Mouse (Mus musculus) adipocyte (in vitro differentiated cells): ENCODE measurements around the gene Sp2.

Experiments
- DNase-seq: peaks from one replicate; pipeline ENCODE4 v3.0.0-alpha.2; 2016; ENCODE audit warnings: low spot score

Gene Sp2

DNA sequence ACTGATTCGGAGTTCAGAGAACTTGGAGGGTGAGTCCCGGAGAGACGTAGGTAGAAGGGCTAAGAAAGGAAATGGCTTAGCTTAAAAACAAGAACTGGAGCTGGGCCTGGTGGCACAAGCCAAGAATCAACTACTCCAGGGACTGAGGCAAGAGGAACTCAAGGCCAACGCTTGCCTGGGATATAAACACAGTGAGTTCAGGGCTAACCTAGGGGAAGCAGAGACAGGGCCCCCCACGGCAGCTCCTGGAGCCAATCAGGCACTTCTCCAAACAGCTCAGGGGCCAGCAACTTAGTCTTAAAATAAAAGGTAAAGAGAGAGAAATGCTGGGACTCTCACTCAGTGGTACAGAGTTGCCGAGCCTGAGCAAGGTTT lies 44.3 kb downstream of the Sp2 start:
- no peak for DNase-seq

DNA sequence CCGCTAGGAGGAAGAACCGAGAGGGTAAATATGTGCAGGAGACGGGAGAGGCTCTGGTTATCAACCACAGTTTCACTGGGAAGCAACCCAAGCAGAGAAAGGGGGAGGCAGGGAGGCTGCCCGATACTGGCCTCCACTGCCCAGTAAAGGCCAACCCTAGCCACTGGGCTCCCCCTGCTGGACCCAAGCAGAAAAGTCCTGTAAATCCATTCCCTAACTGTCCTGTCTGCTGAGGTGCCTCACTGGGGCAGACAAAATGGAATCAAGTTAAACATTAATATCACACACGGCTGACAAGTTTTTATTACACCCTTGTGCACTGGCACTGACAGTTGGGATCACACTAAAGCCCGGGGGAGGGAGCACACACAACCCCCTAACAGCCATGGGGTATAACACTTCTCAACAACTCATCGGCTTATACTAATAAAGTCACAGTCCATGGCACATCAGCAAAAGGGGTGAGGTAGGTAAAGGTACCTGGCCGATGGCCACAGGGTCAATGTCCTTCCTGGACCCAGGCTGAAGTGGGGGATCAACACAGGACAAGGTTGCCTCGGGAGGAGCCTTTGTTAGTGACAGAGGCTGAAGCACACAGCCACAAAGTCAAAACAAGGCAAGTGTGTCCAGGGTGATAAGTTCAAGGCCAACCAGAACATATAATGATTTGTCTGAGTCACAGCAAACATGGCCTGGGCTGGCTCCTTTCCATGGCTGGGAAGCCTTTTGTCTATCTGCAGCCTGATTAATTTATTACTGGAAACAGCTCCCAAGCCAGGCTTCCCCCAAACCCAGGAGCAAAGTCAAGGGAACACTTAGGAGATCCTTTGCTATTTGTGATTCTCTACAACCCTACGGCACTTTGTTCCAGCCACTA lies 45.0 kb downstream of the Sp2 start:
- peak; percentile 90 for DNase-seq

DNA sequence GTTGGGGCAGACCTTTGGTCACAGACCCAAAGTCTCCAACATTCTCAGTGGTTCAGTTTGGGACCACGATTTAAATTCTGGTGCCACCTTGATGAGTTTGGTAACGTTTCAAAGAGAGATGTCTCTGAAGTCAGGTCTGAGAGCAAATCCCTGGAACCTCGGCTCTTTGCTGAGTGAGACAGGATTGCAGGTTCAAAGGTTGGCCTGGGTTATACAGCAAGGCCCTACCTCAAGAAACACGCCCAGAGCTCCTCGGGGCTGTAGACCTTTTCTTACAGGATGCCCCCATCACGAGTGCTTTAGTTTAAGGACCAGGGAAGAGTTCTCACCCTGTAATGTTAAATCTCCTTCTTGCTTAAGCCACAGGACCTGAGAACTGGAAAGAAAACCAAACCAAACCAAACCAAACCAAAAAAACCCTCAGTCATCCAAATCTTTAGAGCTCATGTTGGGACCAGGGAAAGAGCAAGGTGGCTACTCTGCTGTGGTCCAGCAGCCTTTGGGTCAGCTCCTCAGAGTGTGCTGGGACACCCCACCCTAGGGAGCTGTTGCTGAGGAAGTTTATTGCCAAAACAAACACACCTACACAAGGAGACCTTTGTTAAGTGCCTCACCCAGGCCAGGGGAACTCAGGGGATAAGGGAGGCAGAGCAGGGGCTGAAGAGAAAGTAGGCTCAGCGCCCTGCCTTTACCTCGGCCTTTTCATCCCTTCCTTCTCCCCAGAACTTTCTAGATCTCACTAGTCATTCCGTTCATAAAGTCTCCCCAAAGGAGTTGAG lies 46.7 kb downstream of the Sp2 start:
- no peak for DNase-seq

DNA sequence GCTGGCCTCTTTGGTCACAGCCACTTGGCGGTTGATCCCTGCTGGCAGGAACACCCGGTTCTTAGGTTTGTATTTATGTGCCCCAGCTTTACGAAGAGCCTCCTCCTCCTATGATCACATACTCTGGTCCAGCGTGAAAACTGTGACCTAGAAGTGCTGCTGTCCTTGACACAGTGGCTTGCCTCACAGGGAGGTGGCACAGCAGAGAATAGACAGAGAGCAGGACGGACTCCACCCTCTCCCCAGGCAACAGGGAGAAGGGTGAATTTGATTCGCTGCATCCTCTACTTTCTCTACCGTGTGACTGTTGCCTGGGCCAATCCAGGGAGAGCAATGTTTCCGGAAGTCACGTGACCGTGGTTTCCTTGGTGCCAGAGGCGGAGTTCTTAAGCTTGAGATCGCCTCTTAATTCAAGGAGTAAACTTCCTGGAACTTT lies 47.8 kb downstream of the Sp2 start:
- peak; percentile 65 for DNase-seq

DNA sequence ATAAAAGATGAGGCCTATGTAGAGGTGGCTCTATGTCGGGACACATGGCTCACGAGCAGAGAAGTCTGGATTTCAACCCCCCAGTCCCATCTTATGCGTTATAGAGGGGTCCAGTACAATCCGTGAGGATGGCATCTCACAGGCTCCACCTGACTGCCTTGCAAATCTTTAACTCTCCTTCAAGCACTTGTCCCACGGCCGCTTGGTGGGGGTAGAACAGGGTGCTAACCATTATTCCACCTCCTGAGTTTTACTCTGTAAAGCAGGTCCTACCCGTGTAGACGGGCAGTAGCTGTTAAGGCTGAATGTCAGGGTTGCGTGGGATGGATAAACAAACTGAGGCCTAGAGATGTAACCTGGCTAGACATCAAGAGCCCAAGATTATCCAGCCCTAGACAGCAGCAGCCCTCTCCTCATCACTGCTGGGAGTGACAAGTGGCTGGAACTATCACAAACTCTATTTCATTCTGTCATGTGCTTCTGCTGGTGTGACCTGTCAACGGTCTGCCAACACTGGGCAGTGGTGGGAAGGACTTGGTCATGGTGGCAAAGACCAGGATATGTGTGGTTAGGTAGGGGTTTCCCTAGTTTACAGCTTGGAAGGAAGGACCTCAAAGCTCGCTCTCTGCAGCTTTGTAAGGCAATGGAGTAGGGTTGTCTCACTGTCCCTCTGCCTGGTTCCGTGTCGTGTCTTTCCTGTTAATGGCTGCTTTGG lies 49.0 kb downstream of the Sp2 start:
- DNase-seq: no peak

DNA sequence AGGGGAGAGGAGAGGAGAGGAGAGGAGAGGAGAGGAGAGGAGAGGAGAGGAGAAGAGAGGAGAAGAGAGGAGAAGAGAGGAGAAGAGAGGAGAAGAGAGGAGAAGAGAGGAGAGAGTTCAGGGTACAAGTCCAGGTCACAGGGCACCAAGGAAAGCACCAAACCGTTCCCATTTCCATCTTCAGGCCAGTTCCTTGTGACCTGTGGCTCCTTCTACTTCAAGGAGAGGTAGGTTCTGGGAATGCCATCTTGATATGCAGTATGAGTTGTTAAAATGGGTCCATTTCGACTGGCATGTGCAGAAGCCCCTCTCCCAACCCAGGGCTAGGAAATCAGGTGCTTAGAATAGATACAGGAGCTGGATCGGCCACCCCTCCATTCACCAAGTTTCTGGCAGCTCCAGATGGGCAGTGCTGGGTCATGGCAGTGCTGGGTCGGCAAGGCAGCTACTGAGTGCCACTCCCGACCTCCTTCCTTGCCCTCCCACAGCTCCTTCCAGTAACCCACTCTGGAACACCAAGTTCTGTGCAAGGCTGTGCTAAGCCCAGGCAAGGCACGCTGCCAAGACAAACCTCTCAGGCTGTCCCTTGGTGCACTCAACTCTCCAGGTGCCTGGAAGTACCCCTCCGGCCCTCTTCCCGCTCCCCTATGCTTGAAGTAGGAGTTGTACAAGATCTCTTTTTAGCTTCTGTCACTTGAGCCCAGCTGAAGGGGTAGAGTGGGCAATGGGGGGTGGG lies 51.3 kb downstream of the Sp2 start:
- peak; percentile 68 for DNase-seq

DNA sequence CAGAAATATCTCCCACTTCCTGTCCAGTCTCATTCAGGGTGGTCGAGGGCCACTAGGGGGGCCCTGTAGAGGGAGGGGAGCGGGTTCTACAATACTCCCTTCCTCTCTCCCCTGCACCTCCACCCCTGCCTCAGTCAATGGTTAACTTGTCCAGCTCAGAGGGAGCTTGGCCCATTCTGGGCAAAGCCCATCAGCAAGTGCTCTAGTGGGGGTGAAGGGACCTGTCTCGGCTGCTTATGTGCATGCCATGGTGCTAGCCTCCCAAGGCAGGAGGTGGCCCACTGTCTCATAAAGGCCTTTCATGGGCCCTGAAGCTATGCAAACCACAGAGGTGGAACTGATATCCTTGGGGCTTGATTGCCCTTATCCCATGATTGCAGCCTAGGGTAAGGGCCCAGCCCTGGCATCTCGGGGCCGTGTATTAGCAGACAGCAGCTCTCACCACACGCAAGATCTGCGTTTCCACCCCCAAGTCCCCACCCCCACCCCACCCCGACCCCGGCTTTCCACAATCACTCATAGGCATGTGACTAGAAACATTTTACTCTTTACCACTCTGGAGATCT lies 52.9 kb downstream of the Sp2 start:
- no peak for DNase-seq

DNA sequence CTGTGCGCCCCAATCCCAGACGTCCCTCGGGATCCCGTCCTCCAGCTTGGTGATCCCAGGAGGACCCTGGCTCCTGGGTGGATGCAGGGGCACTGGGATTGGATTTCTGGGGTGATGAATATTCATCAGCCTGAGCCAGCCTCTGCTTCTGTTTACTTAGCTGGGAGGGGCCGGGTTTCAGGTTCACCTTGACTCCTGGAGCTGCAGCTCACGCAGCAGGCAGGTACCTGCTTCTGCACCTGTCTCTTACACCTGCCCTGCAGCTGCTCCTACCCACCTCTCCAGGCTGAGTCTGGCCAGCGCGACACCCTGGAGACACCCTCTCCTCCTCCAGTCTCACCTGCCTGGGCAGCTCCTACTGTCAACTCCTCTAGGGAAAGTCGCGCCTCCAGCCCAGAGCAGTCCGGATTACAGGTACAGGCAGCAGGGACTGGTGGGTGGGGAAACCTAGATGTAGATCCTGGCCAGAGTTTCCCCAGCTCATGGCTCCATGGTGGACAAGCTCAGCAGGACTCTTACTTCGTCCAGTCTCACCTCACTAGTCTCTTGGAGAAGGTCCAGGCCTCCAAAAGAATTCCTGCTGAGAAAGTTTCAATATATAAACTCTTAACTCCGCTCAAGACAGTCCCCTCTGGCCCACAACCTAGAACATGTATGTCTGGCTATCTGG lies 53.5 kb downstream of the Sp2 start:
- no peak for DNase-seq

DNA sequence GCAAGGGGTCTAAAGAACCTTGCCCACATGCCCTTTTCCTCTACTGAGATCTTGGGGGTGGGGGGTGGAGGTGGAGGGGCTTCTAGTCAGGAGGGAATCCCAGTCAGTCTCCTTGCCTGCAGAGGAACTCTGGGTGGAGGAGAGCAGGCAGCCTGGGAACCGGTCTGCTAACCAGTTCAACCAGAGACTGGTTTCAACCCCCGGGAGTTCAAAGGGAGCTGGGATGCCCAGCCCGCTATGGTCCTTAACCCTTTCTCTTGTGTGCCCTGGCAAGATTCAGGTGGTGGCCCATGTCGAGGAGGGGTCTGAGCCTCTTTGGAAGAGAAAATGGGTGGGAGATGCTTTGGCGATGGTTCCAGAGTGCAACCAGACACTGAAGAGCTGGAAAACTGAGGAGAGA lies 54.1 kb downstream of the Sp2 start:
- DNase-seq: no peak

DNA sequence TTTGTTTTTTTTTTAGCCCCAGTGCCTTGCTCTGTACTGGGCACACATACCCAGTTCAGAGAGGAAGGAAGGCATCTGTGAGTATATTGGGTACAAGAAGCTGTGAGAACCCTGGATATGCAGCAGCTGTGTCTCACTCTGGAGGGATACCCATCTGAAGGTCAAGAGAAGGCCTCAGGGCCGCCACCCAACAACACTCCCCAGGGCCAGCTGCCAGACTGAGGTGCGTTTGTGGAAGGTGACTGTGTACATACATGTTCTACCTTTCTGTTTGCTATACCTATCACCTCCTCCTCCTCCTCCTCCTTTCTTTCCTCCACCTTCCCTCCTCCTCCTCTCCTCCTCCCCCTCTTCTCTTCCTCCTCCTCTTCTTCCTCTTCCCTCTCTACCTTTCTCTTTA lies 54.7 kb downstream of the Sp2 start, which contains the start of gene Prr15l:
Prr15l (plus strand) TSS at position 17 of the 400 bp plus-strand sequence.
- no peak for DNase-seq

DNA sequence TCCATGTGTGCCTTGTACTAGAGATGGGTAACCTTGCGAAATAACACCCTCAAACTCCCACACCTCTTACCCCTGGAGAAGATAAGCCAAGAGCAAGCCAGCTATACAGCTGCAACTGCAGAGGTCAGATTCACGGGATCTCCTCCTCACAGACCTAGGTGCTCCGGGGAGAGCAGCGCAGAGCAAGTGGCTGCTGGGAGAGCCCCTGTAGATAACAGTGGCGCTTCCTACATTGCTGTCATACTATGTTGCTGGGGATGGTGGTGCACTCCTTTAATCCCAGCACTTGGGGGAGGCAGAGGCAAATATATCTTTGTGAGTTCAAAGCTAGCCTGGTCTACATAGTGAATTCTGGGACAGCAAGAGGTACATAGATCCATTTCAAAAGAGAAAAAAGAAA lies 56.2 kb downstream of the Sp2 start:
- no peak for DNase-seq

DNA sequence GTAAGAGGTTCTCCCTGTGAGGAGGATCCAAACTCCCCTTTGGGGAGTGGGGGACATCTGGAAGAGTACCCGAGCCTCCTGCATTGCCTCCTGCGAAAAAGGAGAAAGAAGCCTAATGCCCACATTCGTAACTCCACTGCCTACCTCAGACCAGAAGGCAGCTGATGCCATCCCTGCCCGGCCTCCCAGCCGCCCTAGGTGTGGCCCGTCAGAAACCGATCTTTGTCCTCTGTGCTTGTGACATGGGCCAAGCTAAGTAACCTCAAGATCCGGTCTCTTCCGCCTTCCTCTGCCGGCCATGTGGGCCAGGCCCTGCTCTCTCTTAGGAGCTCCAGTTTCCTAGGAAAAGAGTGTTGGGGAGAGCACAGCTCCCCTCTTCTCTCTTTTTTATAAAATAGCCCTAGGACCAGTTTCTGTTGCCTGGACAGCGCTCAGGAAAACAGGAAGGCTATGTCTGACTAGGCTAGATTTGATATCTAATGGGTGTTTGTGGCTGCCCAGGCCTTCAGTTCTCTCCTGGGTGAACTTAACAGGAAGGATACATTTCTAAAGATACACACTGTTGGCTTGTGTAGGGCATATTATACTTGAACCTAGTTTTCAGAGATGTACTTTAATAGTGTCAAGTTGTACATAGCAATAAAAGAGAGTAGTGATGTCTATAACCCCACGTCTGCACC lies 57.1 kb downstream of the Sp2 start:
- DNase-seq: no peak

DNA sequence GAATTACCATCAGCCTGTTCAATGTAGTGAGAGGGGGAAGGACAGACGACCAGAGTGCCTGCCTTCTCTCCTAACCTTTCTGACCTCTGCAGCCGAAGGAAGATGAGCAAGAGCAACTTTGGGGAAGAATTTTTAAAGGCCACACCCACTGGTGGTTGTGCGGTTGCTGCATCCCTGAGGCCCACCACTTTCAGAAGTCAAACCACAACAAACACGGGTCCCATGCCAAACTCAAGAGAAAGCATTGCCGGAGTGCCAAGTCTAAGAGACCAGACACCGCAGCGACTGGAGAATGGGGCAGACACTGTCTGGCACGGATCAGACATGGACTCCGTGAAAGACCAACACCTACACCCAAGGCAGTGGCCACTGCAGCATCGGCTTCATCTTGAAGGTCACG lies 57.9 kb downstream of the Sp2 start:
- no peak for DNase-seq

DNA sequence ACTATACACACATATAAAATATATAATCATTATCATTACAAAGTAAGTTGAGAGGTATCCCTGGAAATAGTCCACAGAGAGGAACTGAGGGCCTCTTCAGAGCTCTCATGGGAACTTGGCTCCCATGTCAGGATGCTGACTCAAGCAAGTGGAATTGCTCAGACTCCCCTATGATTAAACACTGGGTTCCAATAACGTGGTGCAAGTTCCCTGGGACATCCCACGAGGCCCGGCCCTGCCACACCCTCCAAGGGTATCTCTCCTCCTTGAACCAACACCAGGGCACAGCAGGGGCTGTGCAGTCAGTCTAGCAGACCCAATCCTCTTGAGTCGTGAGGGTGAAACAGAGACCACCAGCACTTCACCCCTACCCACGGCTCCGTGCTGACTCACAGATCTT lies 63.8 kb downstream of the Sp2 start:
- no peak for DNase-seq

DNA sequence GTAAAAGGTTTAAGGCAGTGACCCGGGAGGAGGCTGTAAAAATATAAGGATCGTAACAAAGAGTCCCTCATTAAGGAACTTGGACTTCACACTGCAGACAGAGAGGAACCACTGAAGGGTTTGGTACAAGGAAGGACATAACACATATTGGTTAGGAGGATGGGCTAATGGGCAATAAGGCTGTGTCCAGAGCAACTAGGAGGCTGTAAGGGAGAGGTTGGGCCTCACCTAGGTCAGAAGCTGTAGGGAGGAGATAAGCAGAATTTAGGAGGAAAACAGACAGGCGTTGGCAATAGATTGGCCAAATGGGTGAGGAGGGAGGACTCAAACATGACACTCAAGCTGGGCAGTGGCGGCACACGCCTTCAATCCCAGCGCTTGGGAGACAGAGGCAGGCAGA lies 65.3 kb downstream of the Sp2 start:
- no peak for DNase-seq

DNA sequence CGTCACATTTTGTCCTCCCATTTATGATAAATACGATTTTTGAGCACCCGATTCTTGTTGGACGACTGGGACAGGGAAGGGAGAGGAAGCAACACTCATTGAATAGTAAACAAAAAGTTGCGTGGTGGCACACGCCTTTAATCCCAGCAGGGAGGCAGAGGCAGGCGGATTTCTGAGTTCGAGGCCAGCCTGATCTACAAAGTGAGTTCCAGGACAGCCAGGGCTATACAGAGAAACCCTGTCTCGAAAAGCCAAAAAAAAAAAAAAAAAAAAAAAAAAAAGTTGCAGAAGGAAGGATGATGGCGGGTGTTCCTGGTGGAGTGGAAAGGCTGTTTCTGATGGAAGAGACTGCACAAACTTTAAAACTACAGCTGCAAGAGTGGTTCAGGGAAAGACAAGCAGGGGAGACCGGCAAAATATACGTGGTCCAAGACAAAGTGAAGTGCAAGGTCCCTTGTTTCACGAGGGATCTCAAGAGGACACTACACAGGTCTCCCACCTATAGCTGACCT lies 65.8 kb downstream of the Sp2 start:
- no peak for DNase-seq

DNA sequence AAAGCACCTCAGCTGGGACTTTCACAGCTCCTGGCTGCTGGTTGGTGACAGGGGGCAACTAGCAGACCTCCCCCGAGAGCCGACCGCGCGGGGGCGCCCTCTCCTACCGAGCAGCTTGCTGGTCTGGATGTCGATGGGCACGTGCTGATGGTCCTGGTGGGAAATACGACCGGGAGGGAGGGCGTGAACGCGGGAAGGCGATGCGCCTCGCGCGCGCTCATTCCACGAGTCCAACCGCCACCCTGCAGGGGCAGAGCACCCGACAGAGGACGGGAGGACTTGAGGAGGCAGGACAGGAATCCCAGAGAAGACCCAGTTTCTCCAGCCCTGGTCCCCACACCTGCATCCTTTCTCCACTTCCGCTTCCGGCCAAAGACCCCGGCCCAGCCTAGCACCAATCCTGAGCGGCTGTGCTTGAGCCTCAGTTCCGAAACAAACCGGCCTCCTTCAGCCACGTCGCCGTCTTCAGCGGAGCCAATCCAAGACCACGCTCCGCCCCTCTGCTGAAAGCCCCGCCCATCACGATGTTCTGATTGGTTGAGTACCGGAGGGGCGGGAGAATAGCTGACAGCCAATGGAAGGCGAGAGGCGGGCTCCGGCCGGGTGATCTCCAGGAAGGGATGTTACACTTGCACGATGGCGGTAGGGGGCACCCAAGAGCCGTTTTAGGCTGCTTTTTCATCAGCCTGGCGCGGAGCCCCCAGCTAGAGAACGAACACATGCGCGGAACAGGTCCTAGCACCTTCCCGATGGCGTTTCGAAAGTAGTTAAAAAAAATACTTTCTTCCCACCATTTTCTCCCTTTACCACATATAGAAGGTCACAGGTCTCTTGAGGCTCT lies 66.5 kb downstream of the Sp2 start, which contains the start of gene Cdk5rap3:
Cdk5rap3 (minus strand) TSS at position 453 of the 841 bp plus-strand sequence.
- peak; percentile 99 for DNase-seq

DNA sequence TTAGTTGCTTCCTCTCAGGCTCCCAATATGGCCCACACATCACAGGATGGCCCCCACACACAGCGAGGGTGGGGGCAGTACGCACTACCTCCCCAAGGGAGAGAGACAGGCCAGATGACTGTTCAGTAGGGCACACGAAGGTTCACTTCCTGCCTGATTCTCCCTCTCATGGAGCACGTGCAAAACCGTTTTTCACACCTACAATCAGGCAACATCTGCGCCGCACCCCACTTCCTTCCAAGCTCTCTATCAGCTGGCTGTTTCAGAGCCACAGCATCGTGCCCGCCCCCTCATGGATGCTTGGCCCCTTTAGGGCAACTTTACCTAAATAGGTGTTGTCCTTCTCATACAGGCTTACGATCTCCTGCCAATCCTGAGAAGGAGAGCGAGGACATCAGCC lies 70.1 kb downstream of the Sp2 start:
- DNase-seq: no peak

DNA sequence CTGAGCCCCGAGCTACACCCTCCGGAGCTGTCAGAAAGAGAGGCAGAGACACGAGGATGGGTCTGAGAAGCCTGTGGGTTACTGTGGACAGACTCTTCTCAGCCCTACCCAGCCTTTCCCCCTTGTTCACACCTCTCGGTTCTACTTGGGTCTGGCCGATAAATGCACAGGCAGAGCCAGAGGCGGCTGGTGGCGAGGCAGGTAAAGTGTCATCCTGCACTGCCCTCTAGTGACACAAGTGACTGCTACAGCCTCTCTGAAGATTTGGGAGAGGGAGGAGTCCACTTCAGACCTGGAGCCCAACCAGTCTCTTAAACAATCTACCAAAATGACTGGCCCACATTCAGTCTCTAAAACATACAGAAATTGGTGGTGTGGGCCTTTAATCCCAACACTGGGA lies 72.8 kb downstream of the Sp2 start:
- DNase-seq: peak; percentile 85
